Mouse (Mus musculus) cerebellum, adult 9-10 months (tissue): ENCODE measurements around the gene Twist2.

Experiments
- DNase-seq: peaks from one replicate; pipeline ENCODE4 v3.0.0; 2022

Gene Twist2

DNA sequence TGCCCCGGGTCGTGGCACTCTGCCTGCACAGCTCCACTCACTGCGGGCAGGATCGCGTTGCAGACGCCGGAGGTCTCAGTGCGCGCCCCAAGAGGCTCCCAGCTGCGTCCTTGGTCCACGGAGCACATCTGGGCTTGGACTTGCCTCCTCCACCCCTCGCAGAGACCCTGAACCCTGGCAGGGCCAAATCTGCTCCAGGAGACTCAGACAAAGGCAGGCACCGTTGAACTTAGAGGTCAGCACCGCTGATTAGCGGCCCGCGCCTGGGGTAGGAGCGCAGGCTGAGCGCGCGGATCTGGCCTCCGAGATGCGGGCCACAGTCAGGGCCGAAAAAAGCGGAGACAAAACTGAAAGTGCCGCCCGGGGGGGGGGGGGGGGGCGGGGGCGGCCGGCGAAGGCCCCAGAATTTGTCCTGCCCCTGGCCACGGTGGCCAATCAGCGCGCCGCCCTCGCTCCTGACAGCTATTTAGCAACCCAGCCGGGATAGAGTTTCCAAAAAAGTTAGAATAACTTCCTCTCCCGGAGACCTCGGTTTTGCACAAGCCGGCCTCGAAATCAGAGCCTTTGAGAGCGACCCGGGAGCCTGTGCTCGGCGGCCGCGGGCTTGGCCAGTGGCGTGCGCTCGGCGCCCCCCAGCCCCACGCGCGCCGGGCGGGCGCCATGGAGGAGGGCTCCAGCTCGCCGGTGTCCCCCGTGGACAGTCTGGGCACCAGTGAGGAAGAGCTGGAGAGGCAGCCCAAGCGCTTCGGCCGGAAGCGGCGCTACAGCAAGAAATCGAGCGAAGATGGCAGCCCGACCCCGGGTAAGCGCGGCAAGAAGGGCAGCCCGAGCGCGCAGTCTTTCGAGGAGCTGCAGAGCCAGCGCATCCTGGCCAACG, at the start of gene Twist2:
Gene Twist2, plus strand, starts transcription at position 495 of the 877 bp plus-strand sequence.
- DNase-seq = no peak

DNA sequence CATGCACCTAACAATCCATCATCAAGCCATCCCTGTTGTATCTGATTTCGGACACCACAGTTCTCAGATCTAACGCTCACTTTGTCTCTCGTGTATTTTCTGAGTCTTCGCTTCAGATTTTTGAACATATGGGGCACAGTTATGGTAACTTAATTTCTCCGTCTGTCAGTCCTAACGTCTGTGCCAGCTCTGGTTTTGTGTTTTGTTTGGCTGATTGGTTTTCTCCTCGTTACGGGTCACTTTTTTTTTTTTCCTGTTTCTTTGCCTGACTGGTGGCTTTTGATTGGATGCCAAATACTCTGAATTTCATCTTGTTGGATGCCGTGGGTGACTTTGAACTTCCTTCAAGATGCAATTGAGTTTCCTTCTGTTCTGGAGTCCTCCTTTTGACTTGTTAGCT, 48.3 kb upstream of the Twist2 start:
- DNase-seq = no peak

GRCm38 (mm10) chr1:91755102-91755501, 46.2 kb upstream of the Twist2 start:
- DNase-seq = peak; percentile 38

DNA sequence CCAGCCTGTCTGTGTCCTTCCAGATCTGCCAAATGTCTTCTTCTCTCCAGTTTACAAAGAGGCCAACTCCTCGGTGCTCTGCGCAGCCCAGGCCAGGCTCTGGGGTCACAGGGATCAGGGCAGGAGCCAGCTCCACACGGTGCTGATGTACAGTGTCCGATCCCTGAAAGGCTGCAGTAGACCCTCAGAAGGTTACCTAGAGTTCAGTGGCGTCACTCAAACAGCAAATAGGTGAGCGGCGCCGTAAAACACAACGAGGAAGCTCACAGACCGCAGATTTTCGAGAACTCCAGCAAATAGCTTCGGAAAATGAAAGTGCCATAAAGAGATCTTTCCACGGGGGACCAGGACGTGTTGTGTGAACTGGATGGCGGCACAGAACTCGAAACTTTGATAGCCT, 44.0 kb upstream of the Twist2 start:
- DNase-seq = no peak

- no peak for DNase-seq
These were observed 43.1 kb upstream of the Twist2 start for GRCm38 (mm10) chr1:91758143-91758542.

DNA sequence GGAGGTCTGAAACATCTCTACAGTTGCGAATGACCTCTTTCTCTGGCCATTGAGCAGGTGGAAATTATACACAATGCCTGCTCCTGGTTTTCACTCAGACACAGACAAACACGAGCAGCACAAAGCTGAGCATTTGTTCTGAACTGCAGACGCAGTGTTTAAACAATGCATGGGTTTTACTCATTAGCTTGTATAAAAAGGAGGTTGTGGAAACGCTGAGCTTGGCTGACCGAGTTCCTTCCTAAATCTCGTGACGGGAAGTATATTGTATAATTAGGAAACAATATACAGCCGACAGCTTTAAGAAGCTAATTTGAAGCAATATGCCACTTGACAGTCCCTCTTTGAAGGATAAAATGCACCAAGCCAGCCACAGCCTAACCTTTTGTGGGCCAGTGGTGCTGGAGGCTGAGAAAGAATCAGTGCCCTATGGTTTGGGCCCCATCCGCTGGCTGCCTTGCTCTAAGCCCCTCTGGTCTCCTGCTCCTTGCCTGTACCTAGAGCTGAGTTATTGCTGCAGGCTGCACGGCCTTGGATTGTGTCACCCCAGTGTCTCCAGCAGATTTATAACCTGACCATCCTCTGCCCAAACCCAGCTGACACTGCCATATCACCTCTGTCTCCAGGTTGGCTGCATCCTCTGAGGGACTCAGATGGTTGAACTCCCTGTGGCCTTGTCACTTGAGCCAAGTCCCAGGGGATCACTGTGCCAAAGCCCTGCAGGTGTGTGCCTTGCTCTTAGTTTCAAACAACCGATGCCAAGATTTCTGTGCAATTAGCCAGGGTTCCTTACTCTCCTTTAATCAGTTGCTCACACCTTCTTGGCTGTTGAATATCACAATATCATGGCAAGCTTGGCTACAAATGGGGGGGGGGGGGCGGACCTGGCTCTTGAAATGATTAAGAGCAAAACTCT, 42.4 kb upstream of the Twist2 start:
- DNase-seq = no peak

DNA sequence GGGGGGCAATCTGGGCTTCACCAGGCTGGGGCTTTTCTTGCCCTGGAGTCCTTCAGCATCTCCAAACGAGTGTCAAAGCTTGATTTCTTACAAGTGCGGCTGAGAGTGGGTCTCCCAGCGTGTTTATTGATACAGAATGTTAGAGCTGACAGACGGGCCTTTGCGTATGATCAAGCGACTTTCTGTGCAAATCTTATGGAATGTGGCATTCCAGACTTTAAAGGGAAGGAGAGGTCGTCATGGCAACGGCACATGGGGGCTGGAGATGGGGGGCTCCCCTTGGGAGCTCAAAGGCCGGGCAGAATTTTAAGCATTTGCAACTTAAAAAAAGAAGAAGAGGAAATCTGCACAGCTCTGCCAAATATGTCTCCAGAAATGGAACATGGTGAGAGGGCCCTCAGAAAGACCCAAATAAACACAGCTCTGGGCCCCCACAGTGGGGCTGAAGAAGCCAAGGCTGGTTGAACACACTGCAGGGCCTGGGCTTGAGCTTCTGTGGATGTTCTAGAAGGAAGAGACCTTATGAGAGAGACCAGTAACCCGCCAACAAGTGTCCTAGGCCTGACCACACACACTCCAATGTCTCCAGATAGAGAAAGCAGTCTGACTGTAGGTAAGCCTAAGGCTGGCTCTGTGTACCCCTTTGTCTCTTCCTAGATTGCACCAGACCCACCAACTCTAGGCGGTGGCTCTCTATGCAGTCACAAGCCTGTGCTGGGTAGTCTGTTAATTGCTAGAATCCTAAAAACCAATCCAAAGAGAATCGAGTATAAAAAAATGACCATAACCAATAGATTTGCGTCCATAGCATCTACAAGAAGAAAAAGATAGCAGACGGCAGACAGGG, 40.9 kb upstream of the Twist2 start:
- DNase-seq = no peak

- DNase-seq = no peak
These were observed 38.7 kb upstream of the Twist2 start for GRCm38 (mm10) chr1:91762528-91763091.

DNA sequence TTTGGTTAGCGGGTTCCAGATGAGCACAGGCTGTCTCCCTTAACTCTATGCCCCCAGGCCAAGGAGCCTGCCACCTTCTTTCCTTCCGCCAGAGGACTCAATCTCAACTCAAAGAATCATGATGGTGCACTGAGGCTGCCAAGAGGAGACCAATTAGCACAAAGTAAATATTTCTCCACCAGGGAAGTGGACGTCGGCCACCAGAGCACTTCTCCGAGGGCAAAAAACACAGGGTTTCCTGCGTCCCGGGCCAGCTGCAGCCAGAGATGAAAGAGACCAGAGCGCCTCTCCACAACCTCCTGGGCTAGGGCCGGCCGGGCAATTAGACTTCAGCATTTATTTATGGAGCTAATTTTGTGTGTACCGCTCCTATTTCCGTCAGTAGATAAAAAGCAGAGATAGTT, 31.0 kb upstream of the Twist2 start:
- no peak for DNase-seq

GRCm38 (mm10) chr1:91770676-91771075, 30.6 kb upstream of the Twist2 start:
- no peak for DNase-seq

GRCm38 (mm10) chr1:91776928-91777327, 24.3 kb upstream of the Twist2 start:
- DNase-seq = no peak

- no peak for DNase-seq
These were observed 21.4 kb upstream of the Twist2 start for GRCm38 (mm10) chr1:91779819-91780218.

DNA sequence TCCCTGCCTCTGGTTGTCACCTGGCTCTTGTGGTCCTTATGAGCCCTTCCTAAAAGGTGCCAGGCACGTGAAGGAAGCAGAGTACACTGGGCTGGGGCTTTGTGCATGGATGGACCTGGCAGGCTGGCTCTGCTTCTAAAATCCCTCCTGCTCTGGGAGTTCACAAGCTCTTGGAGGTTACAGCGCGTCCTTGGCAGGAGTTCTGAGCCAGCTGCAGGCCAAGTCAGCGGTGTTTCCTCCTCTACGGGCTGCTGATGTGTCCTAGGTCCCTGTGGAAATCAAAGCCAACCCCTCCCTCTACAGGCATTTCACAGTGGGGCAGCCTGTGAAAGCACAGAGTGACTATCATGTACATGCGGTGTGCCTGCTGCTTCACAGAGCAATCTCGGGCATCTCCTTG, 20.1 kb upstream of the Twist2 start:
- no peak for DNase-seq

DNA sequence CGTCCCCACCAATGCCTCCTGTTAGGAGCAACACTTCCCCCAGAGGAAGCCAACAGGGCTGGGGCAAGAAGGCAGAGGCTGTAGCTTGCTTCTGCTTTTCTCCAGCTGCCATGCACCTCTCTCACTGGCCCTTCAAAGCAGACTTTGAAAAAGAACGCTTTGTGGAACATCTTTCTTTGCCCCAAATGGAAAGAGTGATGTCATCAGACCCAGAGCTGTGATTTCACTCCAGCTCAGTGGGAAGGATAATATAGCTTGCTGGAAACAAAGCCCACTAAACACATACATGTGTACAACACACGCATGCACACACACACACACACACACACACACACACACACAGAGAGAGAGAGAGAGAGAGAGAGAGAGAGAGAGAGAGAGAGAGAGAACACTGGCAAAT, 17.1 kb upstream of the Twist2 start:
- DNase-seq = no peak

DNA sequence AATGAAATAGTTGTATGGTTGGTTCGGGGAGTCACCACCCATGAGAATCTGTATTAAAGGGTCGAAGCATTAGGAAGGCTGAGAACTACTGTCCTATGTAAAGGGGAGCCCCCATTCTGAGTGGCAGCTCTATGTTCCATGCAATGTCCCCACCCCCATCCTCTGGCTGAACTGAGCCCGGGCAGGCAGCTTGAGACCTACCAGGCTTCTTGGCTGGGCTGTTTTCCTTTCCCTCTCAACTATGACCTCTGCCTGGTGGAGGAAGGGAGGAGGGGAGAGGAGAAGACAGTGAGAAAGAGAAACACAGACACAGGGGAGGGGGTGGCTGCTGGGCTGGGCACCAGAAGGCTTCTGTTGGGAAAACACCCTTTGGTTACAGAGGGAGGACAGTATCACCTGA, 1.9 kb upstream of the Twist2 start:
- DNase-seq = no peak

GRCm38 (mm10) chr1:91800348-91800747, 913 bp upstream of the Twist2 start:
- no peak for DNase-seq

- no peak for DNase-seq
These were observed 644 bp downstream of the Twist2 start for GRCm38 (mm10) chr1:91801844-91802366.

GRCm38 (mm10) chr1:91802406-91803121, 1.3 kb downstream of the Twist2 start:
- DNase-seq = no peak

GRCm38 (mm10) chr1:91803416-91803815, 2.2 kb downstream of the Twist2 start:
- DNase-seq = no peak

DNA sequence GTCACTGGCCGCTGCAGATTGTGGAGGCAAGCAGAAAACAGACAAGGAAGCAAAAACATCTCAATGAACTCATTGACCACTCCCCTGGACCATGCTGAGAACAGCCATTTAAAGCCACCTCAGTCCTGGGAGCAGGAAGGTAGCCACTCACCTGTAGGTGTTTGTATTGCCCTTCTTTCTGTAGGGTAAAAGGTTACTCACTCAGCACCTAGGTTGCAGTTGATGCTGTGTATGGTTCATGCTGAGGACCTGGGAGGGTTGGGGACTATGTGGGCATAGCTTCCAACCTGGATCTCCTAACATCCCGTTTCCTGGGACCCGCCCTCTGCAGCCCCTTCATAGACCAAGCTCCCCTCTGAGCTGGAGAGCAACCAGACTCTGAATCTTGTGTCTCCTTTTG, 14.8 kb downstream of the Twist2 start:
- DNase-seq = no peak

DNA sequence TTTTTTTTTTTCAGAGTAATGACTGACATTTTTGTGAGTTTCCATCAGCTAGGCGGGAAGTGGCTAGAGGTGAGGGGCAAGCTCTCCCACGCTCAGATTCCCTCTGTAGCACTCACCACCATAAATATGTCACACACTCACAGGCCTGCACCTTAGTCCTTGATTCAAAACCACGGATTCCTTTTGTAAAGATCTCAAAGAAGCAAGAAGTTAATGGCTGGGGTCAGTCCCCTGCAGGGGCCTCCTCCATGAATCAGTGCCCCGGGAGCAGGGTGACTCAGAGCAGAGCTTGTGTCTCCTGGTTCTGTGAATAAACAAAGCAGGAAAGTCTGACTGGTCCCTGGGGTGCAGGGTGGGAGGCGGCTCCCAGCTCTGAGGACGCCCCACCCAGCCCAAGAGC, 15.3 kb downstream of the Twist2 start:
- no peak for DNase-seq

DNA sequence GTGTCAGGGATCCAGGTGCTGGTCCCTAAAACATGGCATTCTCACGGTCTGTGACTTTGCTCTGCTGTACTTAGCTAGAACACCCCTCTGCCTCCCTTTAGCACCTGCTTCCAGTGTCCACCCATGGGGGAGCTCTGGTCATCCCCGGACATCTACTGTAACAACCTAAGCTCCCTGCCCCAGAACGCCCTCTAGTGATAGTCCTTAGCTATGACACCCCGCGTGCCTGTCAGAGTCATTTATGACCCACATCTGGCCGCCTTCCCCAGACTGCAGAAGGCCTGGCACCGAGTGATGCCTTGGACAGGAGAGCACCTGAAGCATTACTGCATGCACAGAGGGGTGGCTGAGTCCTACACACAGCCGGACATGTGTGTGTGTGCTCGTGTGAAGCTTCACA, 18.0 kb downstream of the Twist2 start:
- peak; percentile 1 for DNase-seq
